In the genomic region with DNA sequence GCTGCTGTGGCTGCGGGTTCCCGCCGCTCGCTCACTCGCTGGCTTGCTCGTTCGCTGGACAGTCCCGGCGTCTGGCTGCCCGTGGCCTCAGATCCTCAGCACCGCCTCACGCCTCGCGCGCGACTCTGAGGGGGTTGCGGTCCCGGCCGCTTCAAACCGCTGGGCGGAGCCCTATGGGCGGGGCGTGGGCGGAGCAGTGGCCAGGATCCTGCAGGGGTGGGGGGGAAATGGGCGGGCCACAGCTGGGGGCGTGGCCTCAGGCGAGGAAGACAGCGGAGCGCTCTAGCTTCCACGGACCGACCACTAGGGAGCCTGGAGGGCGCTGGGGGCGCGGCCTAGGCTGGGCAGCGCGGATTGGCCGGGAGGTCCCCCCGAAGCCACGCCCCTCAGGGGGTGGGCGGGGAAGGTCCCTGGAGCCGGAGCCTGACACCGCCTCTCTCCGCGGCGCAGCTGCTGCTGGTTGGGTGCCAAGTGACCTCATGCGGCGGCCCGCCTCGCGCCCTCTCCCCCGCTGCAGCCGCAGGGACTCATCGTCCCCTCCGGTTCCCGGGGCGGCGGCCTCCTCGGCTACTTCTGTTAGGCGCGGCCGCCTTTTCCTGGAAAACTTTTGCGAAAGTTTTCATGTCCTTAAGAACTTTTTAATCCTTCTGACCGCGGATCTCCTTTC, we compare ENCODE assay signal across 1 mouse cellular context.
TF ChIP-seq lines count a peak whose summit lies in the region.

A gene (minus strand): TSS at position 175 of the 667 bp plus-strand sequence.

TF ChIP-seq in CH12.LX, 34 proteins besides CTCF, POLR2A, EP300 and RAD21 (continued from another document):
- TF ChIP-seq TBP (conservative IDR thresholded peaks at IDR 0.05; ENCODE audit: low read depth, low read length), result 0 out of 2 replicates have a peak, but pooled peaks have one; percentile 31
- TF ChIP-seq NRF1 (IDR thresholded peaks at IDR 0.05; ENCODE audit: low read depth, low read length), result peak; percentile 55; the same call in 1 of the 2 replicates
- TF ChIP-seq MEF2A (IDR thresholded peaks at IDR 0.05; ENCODE audit: borderline replicate concordance, low read depth, low read length), result peak; percentile 32
- no peak; the same call in none of the 2 replicates for TF ChIP-seq MAZ (IDR thresholded peaks at IDR 0.05; ENCODE audit: low read depth, low read length)
- peak; percentile 73 for TF ChIP-seq MXI1 (IDR thresholded peaks at IDR 0.05; ENCODE audit: low read depth, low read length)
- TF ChIP-seq E2F4 (IDR thresholded peaks at IDR 0.05; ENCODE audit: insufficient replicate concordance, low read depth, low read length), result no peak
- no peak for TF ChIP-seq SMC3 (IDR thresholded peaks at IDR 0.05; ENCODE audit: low read depth, low read length)
- no peak for TF ChIP-seq KAT2A (IDR thresholded peaks at IDR 0.05; ENCODE audit: insufficient replicate concordance, low read length)
- TF ChIP-seq ZC3H11A (IDR thresholded peaks at IDR 0.05; ENCODE audit: low read depth, low read length), result no peak
- TF ChIP-seq ELF1 (IDR thresholded peaks at IDR 0.05; ENCODE audit: low read depth, low read length), result no peak
- no peak for TF ChIP-seq MAFK (IDR thresholded peaks at IDR 0.05; ENCODE audit: insufficient replicate concordance, low read length)
- no peak for TF ChIP-seq USF1 (IDR thresholded peaks at IDR 0.05; ENCODE audit: low read depth, low read length)
- TF ChIP-seq PAX5 (IDR thresholded peaks at IDR 0.05; ENCODE audit: low read length), result no peak
- peak; percentile 91 for TF ChIP-seq TCF12 (IDR thresholded peaks at IDR 0.05; ENCODE audit: low read depth, low read length)
- 0 out of 2 replicates have a peak, but pooled peaks have one; percentile 5 for TF ChIP-seq HCFC1 (IDR thresholded peaks at IDR 0.05; ENCODE audit: low read depth, low read length)
- peak; percentile 92 for TF ChIP-seq POLR2AphosphoS2 (IDR thresholded peaks at IDR 0.05; ENCODE audit: low read depth, low read length)
- TF ChIP-seq JUND (conservative IDR thresholded peaks at IDR 0.05; ENCODE audit: low read depth, low read length), result no peak
- TF ChIP-seq IRF4 (IDR thresholded peaks at IDR 0.05; ENCODE audit: low read depth, low read length), result no peak; the same call in 1 of the 2 replicates
- TF ChIP-seq SIN3A (IDR thresholded peaks at IDR 0.05; ENCODE audit: low read length), result peak; percentile 91
